Mouse (Mus musculus) midbrain, embryonic 14.5 days (tissue): ENCODE measurements at regions not wholly inside any gene's neighbourhood (a gene's known extent, or its start where the extent isn't known, plus 50 kb on each side); places are given as distances from the start of the nearest gene placed in this dataset.

Source experiments
- ATAC-seq: fragments of 200-750 bp; cut with Nextera tagmentation; 2 replicates; pipeline ENCODE4 v1.8.0; 2017; ENCODE audit warnings: moderate number of reproducible peaks, moderate library complexity; ENCODE audit not compliant: low FRiP score, low TSS enrichment
- DNase-seq: peaks from one replicate; pipeline ENCODE4 v3.0.0-alpha.2; 2015
- H3K27ac ChIP-seq: fragments of 300-500 bp; sonication (generic); replicated peaks from 2 replicates; pipeline ENCODE4 v1.5.1; 2014; ENCODE audit warnings: mild to moderate bottlenecking, low read depth, low read length, moderate library complexity
- H3K27me3 ChIP-seq: fragments of 300-500 bp; sonication (generic); 2 replicates; pipeline ENCODE4 v1.6.1; 2014; ENCODE audit warnings: low read length, control low read depth, mixed read lengths; ENCODE audit not compliant: control insufficient read depth, insufficient read depth
- H3K36me3 ChIP-seq: fragments of 300-500 bp; sonication (generic); 2 replicates; pipeline ENCODE4 v1.6.1; 2014; ENCODE audit warnings: low read length, control low read depth; ENCODE audit not compliant: control insufficient read depth, insufficient read depth
- H3K4me1 ChIP-seq: fragments of 300-500 bp; sonication (generic); 2 replicates; pipeline ENCODE4 v1.6.1; 2014; ENCODE audit warnings: mild to moderate bottlenecking, antibody characterized with exemption, low read length, control low read depth; ENCODE audit not compliant: control insufficient read depth, insufficient read depth
- H3K4me2 ChIP-seq: fragments of 300-500 bp; sonication (generic); 2 replicates; pipeline ENCODE4 v1.6.1; 2014; ENCODE audit warnings: mild to moderate bottlenecking, low read length, moderate library complexity
- H3K4me3 ChIP-seq: fragments of 300-500 bp; sonication (generic); replicated peaks from 2 replicates; pipeline ENCODE4 v1.5.1; 2014; ENCODE audit warnings: low read depth, low read length
- H3K9ac ChIP-seq: fragments of 300-500 bp; sonication (generic); replicated peaks from 2 replicates; pipeline ENCODE4 v1.6.1; 2014; ENCODE audit warnings: mild to moderate bottlenecking, low read length, moderate library complexity
- H3K9me3 ChIP-seq: fragments of 300-500 bp; sonication (generic); 2 replicates; pipeline ENCODE4 v1.6.1; 2016; ENCODE audit warnings: low read length, control low read depth, mixed read lengths; ENCODE audit not compliant: control insufficient read depth
- WGBS: fragments of 180-500 bp; shearing (Covaris S2); extraction: QIAGEN DNeasy Blood & Tissue Kit; methylation state at CpG from one replicate; pipeline ENCODE4 v1.1.7; 2014; 5-methylcytosine and 5-hydroxymethylcytosine counted together

- DNase-seq, result peak; percentile 20
- H3K4me1 ChIP-seq, result no peaks in the 10 kb centered on the region
- H3K36me3 ChIP-seq, result no peaks in the 10 kb centered on the region
- H3K9me3 ChIP-seq, result no peaks in the 10 kb centered on the region
- WGBS, result 49% methylated on average over 3 of the region's 3 CpGs
- ATAC-seq, result no peak
- no peaks in the 10 kb centered on the region for H3K27me3 ChIP-seq
- no peak overlapping the region for H3K9ac ChIP-seq
- H3K27ac ChIP-seq, result no peak overlapping the region
- H3K4me3 ChIP-seq, result no peak overlapping the region
- H3K4me2 ChIP-seq, result no peak overlapping the region
Measured at GRCm38 (mm10) chr6:84514623-84515022, 79.1 kb downstream of the Cyp26b1 start.

- WGBS, result 92% methylated on average over 3 of the region's 3 CpGs
- H3K27ac ChIP-seq, result no peak overlapping the region
- DNase-seq (no peak), ATAC-seq (no peak)
- no peaks in the 10 kb centered on the region for H3K27me3 ChIP-seq
- H3K9ac ChIP-seq, result no peak overlapping the region
- H3K9me3 ChIP-seq, result no peaks in the 10 kb centered on the region
- H3K4me2 ChIP-seq, result no peak overlapping the region
- no peak overlapping the region for H3K4me3 ChIP-seq
- H3K36me3 ChIP-seq, result no peaks in the 10 kb centered on the region
- H3K4me1 ChIP-seq, result no peaks in the 10 kb centered on the region
Measured at GRCm38 (mm10) chr6:84508598-84508997, 85.1 kb downstream of the Cyp26b1 start.

- Histone ChIP-seq H3K4me1 (no peaks in the 10 kb centered on the region), H3K4me2 (no peak overlapping the region), H3K27ac (no peak overlapping the region), H3K4me3 (no peak overlapping the region), H3K9me3 (no peaks in the 10 kb centered on the region), H3K9ac (no peak overlapping the region), H3K36me3 (no peaks in the 10 kb centered on the region), H3K27me3 (no peaks in the 10 kb centered on the region)
- ATAC-seq (no peak), DNase-seq (no peak)
- WGBS, result 43% methylated on average over 1 of the region's 1 CpGs
Measured at GRCm38 (mm10) chr6:84506675-84507074, 87.0 kb downstream of the Cyp26b1 start.

DNA sequence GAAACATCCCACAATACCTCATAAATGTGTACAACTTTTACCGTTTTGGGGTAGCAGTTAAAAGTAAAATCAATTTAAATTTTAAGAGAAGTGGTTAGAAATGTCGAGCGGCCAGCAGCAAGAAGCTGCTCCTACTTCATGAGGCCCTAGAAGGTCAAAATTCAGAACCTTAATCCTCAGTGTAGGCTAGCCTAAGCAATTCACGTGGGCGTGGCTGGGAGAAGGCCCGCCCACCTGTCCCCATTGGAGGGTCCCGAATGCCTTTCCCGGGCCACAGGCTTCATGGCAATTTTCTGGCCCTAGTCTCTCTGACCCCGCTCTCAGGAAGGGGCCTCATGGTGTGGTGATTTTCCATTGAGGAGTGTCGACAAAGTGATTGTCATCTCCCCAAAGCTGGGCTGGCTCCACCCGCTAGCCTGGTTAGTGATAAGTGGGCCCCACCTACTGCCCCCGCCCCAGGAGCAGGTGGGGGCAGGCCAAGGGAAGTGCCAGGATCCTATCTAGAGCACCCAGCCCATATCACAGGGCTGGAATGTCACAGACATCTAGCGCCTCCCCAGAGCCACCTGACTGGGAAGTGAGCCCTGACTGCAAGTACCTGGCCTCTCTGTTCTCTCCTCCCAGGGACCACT, 93.3 kb downstream of the Cyp26b1 start:
- Histone ChIP-seq H3K36me3 (no peaks in the 10 kb centered on the region), H3K27ac (no peak overlapping the region), H3K4me2 (no peak overlapping the region), H3K9ac (no peak overlapping the region), H3K4me3 (no peak overlapping the region), H3K9me3 (no peaks in the 10 kb centered on the region), H3K4me1 (no peaks in the 10 kb centered on the region), H3K27me3 (no peaks in the 10 kb centered on the region)
- DNase-seq (no peak), ATAC-seq (no peak)
- 43% methylated on average over 13 of the region's 13 CpGs for WGBS

DNA sequence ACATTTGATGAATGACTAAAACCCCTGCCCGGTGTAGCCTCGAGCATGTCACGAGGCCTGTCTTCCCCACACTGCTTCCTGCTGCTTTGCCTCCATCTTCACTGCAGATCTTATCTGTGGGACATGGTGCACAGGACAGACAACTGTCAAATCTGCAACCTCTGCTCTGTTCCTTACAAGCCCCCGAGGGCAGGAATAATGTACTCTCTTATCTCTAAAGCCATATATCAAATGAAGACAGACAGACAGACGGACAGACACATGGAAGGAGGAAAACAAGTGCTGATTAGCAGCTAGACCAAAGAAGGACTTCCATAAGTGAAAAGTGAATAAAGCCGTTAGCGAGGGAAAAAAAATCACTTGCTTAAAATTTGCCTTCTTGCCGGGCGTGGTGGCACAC, 95.6 kb downstream of the Cyp26b1 start:
- DNase-seq, result no peak
- Histone ChIP-seq H3K4me3 (no peak overlapping the region), H3K9me3 (no peaks in the 10 kb centered on the region), H3K9ac (no peak overlapping the region), H3K4me2 (no peak overlapping the region), H3K27me3 (no peaks in the 10 kb centered on the region), H3K36me3 (no peaks in the 10 kb centered on the region), H3K27ac (no peak overlapping the region), H3K4me1 (no peaks in the 10 kb centered on the region)
- no peak for ATAC-seq
- WGBS, result 91% methylated on average over 9 of the region's 9 CpGs

DNA sequence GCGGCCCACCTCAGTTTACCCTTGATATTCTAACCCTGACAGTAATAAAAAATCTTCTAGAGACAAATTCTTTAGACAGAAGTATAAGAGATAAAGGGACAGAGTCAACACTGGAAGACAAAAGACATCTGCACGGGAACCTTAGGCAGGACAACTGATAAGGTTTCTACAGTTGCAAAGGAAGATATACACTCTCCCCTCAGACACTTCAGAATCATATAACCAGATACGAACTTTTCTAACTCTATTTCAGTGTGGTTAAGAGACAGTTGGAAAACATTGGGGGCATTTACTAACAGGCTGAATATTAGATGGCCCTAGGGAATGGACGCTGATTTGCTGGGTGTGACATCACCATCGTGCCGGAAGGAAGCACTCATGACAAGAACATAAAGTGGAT, 100.0 kb downstream of the Cyp26b1 start:
- WGBS, result 87% methylated on average over 6 of the region's 6 CpGs
- Histone ChIP-seq H3K4me1 (no peaks in the 10 kb centered on the region), H3K4me2 (no peak overlapping the region), H3K27me3 (no peaks in the 10 kb centered on the region), H3K9ac (no peak overlapping the region), H3K9me3 (no peaks in the 10 kb centered on the region), H3K36me3 (no peaks in the 10 kb centered on the region), H3K27ac (no peak overlapping the region), H3K4me3 (no peak overlapping the region)
- ATAC-seq, result no peak
- no peak for DNase-seq

DNA sequence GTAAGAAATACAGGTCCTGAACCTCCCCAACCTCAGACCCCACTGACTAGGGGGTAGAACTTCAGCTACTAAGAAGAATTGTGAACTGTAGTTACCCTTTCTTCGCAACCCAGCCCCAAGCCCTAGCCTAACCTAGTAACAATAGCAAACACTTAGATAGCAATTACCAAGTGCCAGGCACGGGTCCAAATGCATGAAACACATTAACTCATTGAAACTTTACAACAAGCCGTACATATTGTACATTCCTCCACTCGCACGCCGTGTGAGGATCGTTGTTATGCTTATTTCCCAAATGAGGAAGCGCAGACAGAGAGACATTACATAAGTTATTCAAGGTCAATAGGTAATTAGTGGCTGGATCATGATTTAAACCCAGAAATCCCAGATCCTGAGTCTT, 100.5 kb downstream of the Cyp26b1 start:
- ATAC-seq, result no peak
- Histone ChIP-seq H3K9me3 (no peaks in the 10 kb centered on the region), H3K4me2 (no peak overlapping the region), H3K4me3 (no peak overlapping the region), H3K4me1 (no peaks in the 10 kb centered on the region), H3K36me3 (no peaks in the 10 kb centered on the region), H3K9ac (no peak overlapping the region), H3K27me3 (no peaks in the 10 kb centered on the region), H3K27ac (no peak overlapping the region)
- WGBS, result 90% methylated on average over 8 of the region's 8 CpGs
- no peak for DNase-seq

DNA sequence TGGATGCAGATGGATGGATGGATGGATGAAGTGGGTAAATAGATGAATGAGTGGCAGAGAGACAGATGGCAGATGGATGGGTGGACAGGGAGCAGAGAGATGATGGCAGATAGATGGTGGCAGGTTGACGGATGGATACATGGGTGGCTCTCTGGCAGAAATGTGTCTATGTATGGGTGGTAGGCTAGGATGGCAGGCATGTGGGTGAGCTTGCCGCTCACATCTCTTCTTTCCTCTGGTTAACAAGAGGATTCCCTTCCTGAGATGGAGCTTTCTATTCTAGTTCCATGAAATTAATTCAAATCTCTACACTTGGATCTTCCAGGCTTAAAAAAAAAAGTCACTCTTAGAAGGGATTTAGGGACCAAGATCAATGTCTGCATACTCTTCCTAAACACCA, 101.1 kb downstream of the Cyp26b1 start:
- 93% methylated on average over 2 of the region's 2 CpGs for whole genome bisulfite sequencing
- Histone ChIP-seq H3K4me2 (no peak overlapping the region), H3K4me3 (no peak overlapping the region), H3K27ac (no peak overlapping the region), H3K9me3 (no peaks in the 10 kb centered on the region), H3K27me3 (no peaks in the 10 kb centered on the region), H3K9ac (no peak overlapping the region), H3K36me3 (no peaks in the 10 kb centered on the region), H3K4me1 (no peaks in the 10 kb centered on the region)
- DNase-seq, result no peak
- ATAC-seq, result no peak

DNA sequence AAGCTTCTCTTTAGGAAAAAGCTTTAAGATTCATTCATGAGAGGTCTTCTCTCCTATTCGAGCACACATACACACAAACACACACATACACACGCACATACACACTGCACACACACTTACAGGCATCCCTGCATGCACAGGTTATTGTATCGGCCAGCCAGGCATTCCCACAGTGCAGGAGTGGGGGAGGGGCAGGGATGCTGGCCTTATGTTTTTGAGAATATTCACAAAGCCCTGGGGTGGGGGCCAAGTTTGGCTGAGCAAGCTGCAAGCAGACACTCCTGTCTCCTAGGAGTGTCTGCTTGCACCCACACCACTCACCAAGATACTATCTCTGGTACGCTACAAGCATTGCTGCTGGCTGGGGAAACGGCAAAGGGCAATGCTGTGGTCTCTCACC, 102.6 kb downstream of the Cyp26b1 start:
- no peak for ATAC-seq
- WGBS, result 83% methylated on average over 5 of the region's 5 CpGs

More for the DNA sequence above, 102.6 kb downstream of the Cyp26b1 start:
- Histone ChIP-seq H3K27me3 (no peaks in the 10 kb centered on the region), H3K9me3 (no peaks in the 10 kb centered on the region), H3K9ac (no peak overlapping the region), H3K4me2 (no peak overlapping the region), H3K4me3 (no peak overlapping the region), H3K4me1 (no peaks in the 10 kb centered on the region), H3K36me3 (no peaks in the 10 kb centered on the region), H3K27ac (no peak overlapping the region)
- no peak for DNase-seq
